Mouse (Mus musculus) granulocyte monocyte progenitor cell, adult 5-6 weeks (primary cell): ENCODE results near the gene Nup93. TPM values are rescaled to one million over a fixed set of nuclear protein-coding genes. Genes with fewer than 3 reads are reported as not detected.

Source experiments
- ATAC-seq: replicated peaks from 2 replicates; pipeline ENCODE4 v1.8.0; 2016; ENCODE audit warnings: mild to moderate bottlenecking, moderate TSS enrichment, inconsistent platforms; ENCODE audit not compliant: poor library complexity, severe bottlenecking
- total RNA-seq, 2 experiments: library from RNA; stranded (forward) in 1 of 2; stranded (reverse) in 1 of 2; fragments of 200-712, 200-1000 nt in 1 of 2; fragments of >200 nt in 1 of 2; fragmentation: Nextera tagmentation in 1 of 2; gene quantifications; 2 replicates each; pipeline ENCODE4 v1.2.3; 2014 to 2017

The Nup93 gene
- total RNA-seq, 2 experiments from 2014 or later, result 45.1 to 45.5 TPM

- ATAC-seq, result peak; percentile 75
Observed at GRCm38 (mm10) chr8:94306989-94307513, 92.7 kb downstream of the Nup93 start.

GRCm38 (mm10) chr8:94307652-94308051 is 93.3 kb downstream of the Nup93 start:
- ATAC-seq, result peak; percentile 24; the same call in 1 of the 2 replicates

- ATAC-seq, result no peak
Observed at GRCm38 (mm10) chr8:94314069-94314468, 99.7 kb downstream of the Nup93 start.

- no peak for ATAC-seq
Observed at GRCm38 (mm10) chr8:94317249-94317648, 102.9 kb downstream of the Nup93 start.

- no peak for ATAC-seq
Observed at GRCm38 (mm10) chr8:94317691-94318090, 103.3 kb downstream of the Nup93 start.

DNA sequence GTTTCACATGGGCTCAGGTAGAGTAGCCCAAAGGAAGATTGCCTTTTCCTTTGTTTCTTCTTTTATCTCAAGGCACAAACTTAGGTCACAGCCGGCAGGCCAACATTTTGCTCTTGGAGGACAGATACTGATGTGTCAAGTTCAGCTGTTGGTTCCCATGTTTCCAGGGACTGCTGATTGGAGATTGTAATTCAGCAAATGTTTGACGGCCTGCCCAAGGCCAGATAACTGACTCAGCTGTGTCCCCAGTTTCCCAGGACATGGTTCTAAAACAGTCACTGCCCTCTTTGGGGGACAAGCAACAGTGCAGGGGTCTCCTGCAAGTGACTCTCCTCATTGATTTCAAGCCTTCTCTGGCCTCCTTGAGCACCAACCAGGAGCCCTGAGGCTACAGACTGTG is 105.7 kb downstream of the Nup93 start:
- ATAC-seq, result no peak

- ATAC-seq, result no peak
Observed at GRCm38 (mm10) chr8:94322083-94322482, 107.7 kb downstream of the Nup93 start.

DNA sequence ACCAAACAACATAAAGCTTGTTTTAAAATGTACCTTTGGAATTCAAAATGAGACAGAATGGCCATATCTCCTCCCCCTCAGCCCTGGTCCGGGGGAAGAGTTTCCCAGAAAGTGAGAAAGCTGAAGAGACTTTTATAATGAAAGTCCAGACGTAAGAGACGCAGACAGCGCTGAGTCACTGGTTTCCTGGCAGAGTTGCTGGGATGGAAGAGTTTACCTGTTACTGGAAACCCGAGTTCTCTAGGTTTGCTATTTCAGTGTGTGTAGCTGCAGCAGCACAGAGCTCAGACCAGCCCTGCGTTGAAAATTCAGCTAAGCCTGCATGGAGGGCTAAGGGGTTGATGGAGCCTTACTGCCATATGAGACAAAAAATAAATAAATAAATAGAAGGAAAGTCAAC is 108.7 kb downstream of the Nup93 start:
- ATAC-seq, result no peak

- peak; percentile 54 for ATAC-seq
Observed at GRCm38 (mm10) chr8:94324071-94324470, 109.7 kb downstream of the Nup93 start.

DNA sequence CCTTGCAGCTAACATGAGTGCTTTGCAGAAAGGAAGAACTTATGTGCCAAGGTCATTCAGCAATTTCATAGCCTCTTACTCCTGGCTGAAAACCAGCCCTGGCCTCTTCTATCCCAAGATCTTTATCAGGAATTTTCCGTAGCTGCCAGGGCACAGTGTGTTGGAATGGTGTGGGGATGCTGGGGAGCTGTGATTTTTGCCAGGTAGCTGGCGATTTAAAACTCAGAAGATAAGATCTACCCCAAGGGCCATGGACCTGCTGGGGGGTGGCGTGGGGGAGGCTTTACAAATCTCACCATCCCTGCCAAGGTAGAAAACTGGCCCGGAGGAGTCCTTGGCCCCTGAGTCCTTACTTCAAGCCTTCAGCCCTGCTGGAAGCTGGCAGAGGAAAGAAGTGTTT is 111.7 kb downstream of the Nup93 start:
- ATAC-seq, result no peak

- ATAC-seq, result peak; percentile 50
Observed at GRCm38 (mm10) chr8:94328932-94329728, 114.8 kb downstream of the Nup93 start, which contains the start of gene Slc12a3. Gene Slc12a3, plus strand, starts transcription at chr8:94329201.

- ATAC-seq, result peak; percentile 65
Observed at GRCm38 (mm10) chr8:94330733-94331132, 116.4 kb downstream of the Nup93 start.

- peak; percentile 34 for ATAC-seq
Observed at GRCm38 (mm10) chr8:94333345-94333744, 119.0 kb downstream of the Nup93 start.

- ATAC-seq, result no peak
Observed at GRCm38 (mm10) chr8:94337559-94337958, 123.2 kb downstream of the Nup93 start.

DNA sequence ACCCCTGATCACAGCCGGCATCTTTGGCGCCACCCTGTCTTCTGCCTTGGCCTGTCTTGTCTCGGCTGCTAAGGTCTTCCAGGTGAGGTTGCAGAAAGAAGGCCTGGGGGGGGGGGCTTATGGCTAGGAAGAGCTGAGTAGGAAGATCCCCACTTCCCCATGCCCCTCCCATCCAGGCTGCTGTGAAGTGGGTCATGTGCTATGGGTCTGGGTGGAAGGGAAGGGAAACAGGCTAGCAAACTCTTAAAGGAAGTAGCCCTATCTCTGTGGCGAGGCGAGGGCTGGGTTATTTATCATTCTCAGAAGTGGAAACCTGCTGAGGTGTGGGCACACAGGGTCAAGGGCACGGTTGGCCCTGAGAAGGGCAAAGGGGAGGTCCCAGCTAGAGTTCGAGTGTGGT is 126.4 kb downstream of the Nup93 start:
- ATAC-seq, result peak; percentile 77

GRCm38 (mm10) chr8:94342691-94343090 is 128.3 kb downstream of the Nup93 start:
- no peak for ATAC-seq

- peak; percentile 28 for ATAC-seq
Observed at GRCm38 (mm10) chr8:94343290-94343689, 128.9 kb downstream of the Nup93 start.

GRCm38 (mm10) chr8:94343778-94344320 is 129.5 kb downstream of the Nup93 start:
- ATAC-seq, result no peak

- no peak for ATAC-seq
Observed at GRCm38 (mm10) chr8:94345657-94346056, 131.3 kb downstream of the Nup93 start.

GRCm38 (mm10) chr8:94346264-94346663 is 131.9 kb downstream of the Nup93 start:
- ATAC-seq, result no peak; the same call in 1 of the 2 replicates

GRCm38 (mm10) chr8:94348425-94348824 is 134.1 kb downstream of the Nup93 start:
- ATAC-seq, result peak; percentile 25; the same call in 1 of the 2 replicates
